Mouse (Mus musculus): Measurements from ENCODE around the gene Igfbp5. TPM values are rescaled to one million over a fixed set of nuclear protein-coding genes. Genes with fewer than 3 reads are reported as not detected.

Igfbp5 gene
- polyA plus RNA-seq, 2 experiments, result 0.36 to 1.3 TPM

DNA sequence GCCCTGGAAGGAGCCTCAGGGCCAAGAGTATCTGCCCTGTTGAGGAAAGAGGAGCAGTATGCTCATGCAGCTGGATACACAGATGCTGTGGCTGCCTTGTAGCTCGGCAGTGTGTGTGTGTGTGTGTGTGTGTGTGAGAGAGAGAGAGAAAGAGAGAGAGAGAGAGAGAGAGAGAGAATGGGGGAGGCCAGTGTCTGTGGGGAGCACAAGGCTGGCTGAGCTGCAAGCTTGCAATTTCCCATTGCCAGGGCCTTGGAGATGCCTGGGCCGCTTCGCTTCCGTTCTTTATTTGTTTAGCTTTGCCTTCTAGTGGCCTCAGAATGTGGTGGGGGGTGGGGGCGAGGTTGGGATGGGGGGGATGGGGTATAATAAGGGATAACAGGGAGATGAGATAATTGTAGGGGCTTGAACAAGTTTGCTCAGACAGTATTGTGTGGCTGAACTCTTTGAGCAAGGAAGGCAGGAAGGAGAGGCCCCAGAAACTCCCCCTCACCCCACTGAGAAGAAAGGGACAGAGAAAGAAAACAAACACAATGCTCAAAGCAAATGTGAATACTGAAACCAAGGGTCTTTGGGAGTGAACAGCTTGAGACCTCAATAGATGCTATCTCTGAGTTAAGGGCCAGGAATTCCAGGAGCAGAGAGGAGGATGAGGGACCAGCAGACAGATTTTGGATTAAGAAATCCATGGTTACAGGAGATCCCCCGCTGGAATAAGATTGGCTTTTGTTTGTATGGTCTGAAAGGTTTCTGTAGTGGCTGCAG is 60.9 kb downstream of the Igfbp5 start:
- Histone ChIP-seq H3K4me2 (ENCODE audit: low read depth) (no peak overlapping the region), H3K27me3 (ENCODE audit: control insufficient read depth, insufficient read depth, low read length) (no peaks in the 10 kb centered on the region), H3K9ac (replicated peaks) (no peak overlapping the region), H3K9me3 (ENCODE audit: control insufficient read depth, low read length) (no peaks in the 10 kb centered on the region), H3K4me3 (ENCODE audit: insufficient read depth in 1 of 2, low read depth in 2 of 2, low read length in 2 of 2) (no peak overlapping the region), H3K4me1 (replicated peaks; ENCODE audit: control insufficient read depth in 2 of 2, insufficient read depth in 2 of 2, low read length in 1 of 2) (no peaks in the 10 kb centered on the region), H3K36me3 (replicated peaks; ENCODE audit: control insufficient read depth, insufficient read depth, low read depth) (no peaks in the 10 kb centered on the region), H3K27ac (no peak overlapping the region)
- ATAC-seq (ENCODE audit: insufficient read depth) (no peak), DNase-seq (ENCODE audit: low read depth in 3 of 3, low spot score in 3 of 3) (no peak)
- 24% methylated on average over 6 of the region's 6 CpGs for WGBS (ENCODE audit: insufficient replicate concordance)
- no peak for TF ChIP-seq CTCF (IDR thresholded peaks at IDR 0.05; ENCODE audit: low read depth)
- TF ChIP-seq EP300 (IDR thresholded peaks at IDR 0.05; ENCODE audit: low read depth), result no peak

DNA sequence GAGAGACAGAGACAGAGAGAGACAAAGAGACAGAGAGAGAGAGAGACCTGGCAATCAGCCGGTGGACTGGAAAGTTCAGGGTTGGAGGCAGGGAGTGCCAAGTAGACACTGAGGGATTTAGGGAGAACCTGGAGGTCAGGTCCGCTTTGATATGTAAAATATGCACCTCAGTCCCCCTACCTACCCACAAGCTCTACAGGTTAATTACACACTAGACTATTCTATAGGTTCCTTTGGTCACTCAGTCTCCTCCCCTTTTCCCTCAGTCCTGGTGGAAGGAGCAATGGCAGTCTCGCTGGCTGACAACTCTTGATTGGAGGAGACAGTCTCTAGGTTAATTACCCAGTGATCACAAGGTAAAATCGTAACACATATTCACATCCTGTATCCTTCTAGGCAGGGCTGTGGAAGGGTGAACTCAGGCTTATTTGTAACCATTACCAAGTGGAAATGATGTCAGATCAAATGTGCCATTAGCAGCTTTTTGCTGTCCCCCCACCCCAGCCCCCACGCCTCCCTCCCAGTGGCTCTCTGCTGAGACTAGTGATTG is 61.5 kb downstream of the Igfbp5 start:
- no peak for DNase-seq (ENCODE audit: low read depth in 3 of 3, low spot score in 3 of 3)
- 51% methylated on average over 5 of the region's 5 CpGs for WGBS (ENCODE audit: insufficient replicate concordance)
- Histone ChIP-seq H3K9ac (replicated peaks) (no peak overlapping the region), H3K36me3 (replicated peaks; ENCODE audit: control insufficient read depth, insufficient read depth, low read depth) (no peaks in the 10 kb centered on the region), H3K4me2 (ENCODE audit: low read depth) (no peak overlapping the region), H3K27me3 (ENCODE audit: control insufficient read depth, insufficient read depth, low read length) (no peaks in the 10 kb centered on the region), H3K27ac (no peak overlapping the region), H3K4me1 (replicated peaks; ENCODE audit: control insufficient read depth in 2 of 2, insufficient read depth in 2 of 2, low read length in 1 of 2) (no peaks in the 10 kb centered on the region), H3K4me3 (ENCODE audit: insufficient read depth in 1 of 2, low read depth in 2 of 2, low read length in 2 of 2) (no peak overlapping the region), H3K9me3 (ENCODE audit: control insufficient read depth, low read length) (no peaks in the 10 kb centered on the region)
- no peak for ATAC-seq (ENCODE audit: insufficient read depth)
- TF ChIP-seq CTCF (IDR thresholded peaks at IDR 0.05; ENCODE audit: low read depth) (no peak), EP300 (IDR thresholded peaks at IDR 0.05; ENCODE audit: low read depth) (no peak)

DNA sequence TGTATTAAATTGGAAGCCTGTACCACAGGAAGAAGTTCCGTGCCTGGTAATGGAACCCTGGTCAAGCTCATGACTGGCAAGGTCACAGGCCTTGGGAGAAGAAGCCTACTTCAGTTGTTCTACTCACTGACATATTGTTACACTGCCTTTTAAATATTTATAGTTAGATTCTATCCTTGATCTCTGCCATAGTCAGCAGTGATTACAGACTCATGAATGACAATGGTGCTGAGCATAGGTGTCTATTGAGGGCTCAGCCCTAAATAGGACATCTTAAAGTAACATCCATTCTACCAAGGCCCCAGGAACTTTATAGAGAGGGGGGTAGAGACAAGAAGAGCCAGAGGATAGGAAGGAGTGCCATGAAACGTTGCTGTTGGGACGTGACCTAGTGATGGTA is 63.6 kb downstream of the Igfbp5 start:
- no peaks in the 10 kb centered on the region for H3K4me1 ChIP-seq (replicated peaks; ENCODE audit: control insufficient read depth in 2 of 2, insufficient read depth in 2 of 2, low read length in 1 of 2)
- H3K27me3 ChIP-seq (ENCODE audit: control insufficient read depth, insufficient read depth, low read length), result no peaks in the 10 kb centered on the region
- H3K27ac ChIP-seq, result no peak overlapping the region
- H3K9me3 ChIP-seq (ENCODE audit: control insufficient read depth, low read length), result no peaks in the 10 kb centered on the region
- H3K36me3 ChIP-seq (replicated peaks; ENCODE audit: control insufficient read depth, insufficient read depth, low read depth), result no peaks in the 10 kb centered on the region
- TF ChIP-seq CTCF (IDR thresholded peaks at IDR 0.05; ENCODE audit: low read depth) (no peak), EP300 (IDR thresholded peaks at IDR 0.05; ENCODE audit: low read depth) (no peak)
- H3K9ac ChIP-seq (replicated peaks), result no peak overlapping the region
- H3K4me3 ChIP-seq (ENCODE audit: insufficient read depth in 1 of 2, low read depth in 2 of 2, low read length in 2 of 2), result no peak overlapping the region
- no peak overlapping the region for H3K4me2 ChIP-seq (ENCODE audit: low read depth)
- no peak for DNase-seq (ENCODE audit: low read depth in 3 of 3, low spot score in 3 of 3)
- no peak for ATAC-seq (ENCODE audit: insufficient read depth)
- 61% methylated on average over 3 of the region's 3 CpGs for WGBS (ENCODE audit: insufficient replicate concordance)

DNA sequence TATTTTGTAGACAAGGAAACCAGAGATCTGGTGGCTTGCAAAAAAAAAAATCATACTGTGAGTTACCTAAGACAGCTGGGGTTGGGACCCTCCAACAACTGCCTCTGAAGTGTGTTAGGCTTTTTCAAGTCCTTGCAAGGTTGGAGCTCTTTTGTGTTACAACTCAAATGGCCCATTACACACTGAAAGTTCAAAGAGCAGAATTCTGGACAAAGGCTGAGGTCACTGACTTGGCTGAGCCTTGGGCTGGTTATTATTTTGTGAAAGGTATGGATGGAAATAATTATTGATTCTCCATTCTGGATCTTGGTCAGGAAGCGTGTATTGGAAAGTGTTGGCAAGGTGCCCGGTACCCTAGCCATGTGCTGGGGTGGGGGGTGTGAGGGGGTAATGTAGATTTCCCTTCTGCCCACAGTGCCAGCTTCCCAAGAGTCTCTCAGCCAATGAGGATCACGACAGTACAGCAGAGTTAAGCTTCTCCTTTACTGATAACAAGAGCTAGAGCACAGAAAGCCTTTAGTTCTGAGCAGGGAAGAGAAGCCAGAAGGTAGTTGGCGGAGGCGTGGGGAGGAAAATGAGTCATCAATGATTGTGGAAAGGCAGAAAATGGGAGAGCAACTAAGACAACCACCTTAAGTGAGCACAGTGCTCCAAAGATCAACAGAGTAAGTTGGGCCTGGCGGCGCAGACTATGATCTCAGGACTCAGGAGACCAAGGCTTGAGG is 64.6 kb downstream of the Igfbp5 start:
- DNase-seq (ENCODE audit: low read depth in 3 of 3, low spot score in 3 of 3) (no peak), ATAC-seq (ENCODE audit: insufficient read depth) (no peak)
- H3K4me2 ChIP-seq (ENCODE audit: low read depth), result no peak overlapping the region
- H3K4me3 ChIP-seq (ENCODE audit: insufficient read depth in 1 of 2, low read depth in 2 of 2, low read length in 2 of 2), result no peak overlapping the region
- TF ChIP-seq EP300 (IDR thresholded peaks at IDR 0.05; ENCODE audit: low read depth) (no peak), CTCF (IDR thresholded peaks at IDR 0.05; ENCODE audit: low read depth) (no peak)
- H3K4me1 ChIP-seq (replicated peaks; ENCODE audit: control insufficient read depth in 2 of 2, insufficient read depth in 2 of 2, low read length in 1 of 2), result no peaks in the 10 kb centered on the region
- H3K9ac ChIP-seq (replicated peaks), result no peak overlapping the region
- H3K27me3 ChIP-seq (ENCODE audit: control insufficient read depth, insufficient read depth, low read length), result no peaks in the 10 kb centered on the region
- no peak overlapping the region for H3K27ac ChIP-seq
- H3K9me3 ChIP-seq (ENCODE audit: control insufficient read depth, low read length), result no peaks in the 10 kb centered on the region
- 73% methylated on average over 7 of the region's 7 CpGs for WGBS (ENCODE audit: insufficient replicate concordance)
- no peaks in the 10 kb centered on the region for H3K36me3 ChIP-seq (replicated peaks; ENCODE audit: control insufficient read depth, insufficient read depth, low read depth)

DNA sequence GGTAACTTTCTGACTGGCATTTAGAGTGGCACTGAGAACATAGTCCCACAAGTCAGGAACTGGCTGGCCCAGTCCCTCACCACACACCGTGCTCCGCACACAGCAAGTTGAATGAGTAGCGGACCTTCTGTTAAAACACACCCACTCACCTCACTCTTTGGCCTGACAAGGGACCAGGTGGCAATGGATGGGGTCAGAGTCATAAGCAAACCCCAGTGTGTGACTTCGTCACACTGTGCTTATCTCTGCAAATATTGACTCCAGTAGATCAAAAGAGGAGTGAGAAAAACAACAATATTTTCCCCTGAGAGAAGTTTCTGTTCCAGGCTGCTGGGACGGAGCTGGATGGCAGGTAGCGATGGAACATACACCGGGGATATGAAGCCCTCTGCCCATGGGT is 65.4 kb downstream of the Igfbp5 start:
- H3K9ac ChIP-seq (replicated peaks), result no peak overlapping the region
- no peaks in the 10 kb centered on the region for H3K9me3 ChIP-seq (ENCODE audit: control insufficient read depth, low read length)
- no peaks in the 10 kb centered on the region for H3K36me3 ChIP-seq (replicated peaks; ENCODE audit: control insufficient read depth, insufficient read depth, low read depth)
- no peaks in the 10 kb centered on the region for H3K27me3 ChIP-seq (ENCODE audit: control insufficient read depth, insufficient read depth, low read length)
- H3K4me3 ChIP-seq (ENCODE audit: insufficient read depth in 1 of 2, low read depth in 2 of 2, low read length in 2 of 2), result no peak overlapping the region
- no peak for TF ChIP-seq EP300 (IDR thresholded peaks at IDR 0.05; ENCODE audit: low read depth)
- no peak for TF ChIP-seq CTCF (IDR thresholded peaks at IDR 0.05; ENCODE audit: low read depth)
- DNase-seq (ENCODE audit: low read depth in 3 of 3, low spot score in 3 of 3) (no peak), ATAC-seq (ENCODE audit: insufficient read depth) (no peak)
- WGBS (ENCODE audit: insufficient replicate concordance), result 71% methylated on average over 7 of the region's 7 CpGs
- H3K4me1 ChIP-seq (replicated peaks; ENCODE audit: control insufficient read depth in 2 of 2, insufficient read depth in 2 of 2, low read length in 1 of 2), result no peaks in the 10 kb centered on the region
- no peak overlapping the region for H3K4me2 ChIP-seq (ENCODE audit: low read depth)
- H3K27ac ChIP-seq, result no peak overlapping the region

Other genes with a start within 250 kb of the Igfbp5 start
- not detected in 2 replicates for gene Ankar, start 174.3 kb downstream of the Igfbp5 start, polyA plus RNA-seq (2012; rRNA removed)
- not detected in 2 replicates for gene Ankar, start 174.3 kb downstream of the Igfbp5 start, polyA plus RNA-seq (2014; fragmentation: Nextera tagmentation; extraction: Ambion mirVana)
- gene Rpl37a, start 163.6 kb downstream of the Igfbp5 start, polyA plus RNA-seq (2012; rRNA removed), result 415 and 957 TPM in 2 replicates
- gene Rpl37a, start 163.6 kb downstream of the Igfbp5 start, polyA plus RNA-seq (2014; fragmentation: Nextera tagmentation; extraction: Ambion mirVana), result 1,180 and 1,233 TPM in 2 replicates
- 2.4 and 3.4 TPM in 2 replicates for gene Igfbp2, start 50.4 kb downstream of the Igfbp5 start, polyA plus RNA-seq (2012; rRNA removed)
- 1.6 and 2.3 TPM in 2 replicates for gene Igfbp2, start 50.4 kb downstream of the Igfbp5 start, polyA plus RNA-seq (2014; fragmentation: Nextera tagmentation; extraction: Ambion mirVana)
- gene Tnp1, start 141.0 kb upstream of the Igfbp5 start, polyA plus RNA-seq (2012; rRNA removed), result not detected in 2 replicates
- gene Tnp1, start 141.0 kb upstream of the Igfbp5 start, polyA plus RNA-seq (2014; fragmentation: Nextera tagmentation; extraction: Ambion mirVana), result not detected in 2 replicates

All from liver, embryonic 14.5 days (tissue).